Mouse (Mus musculus) adrenal gland, postnatal 14 days (tissue): ENCODE measurements around the gene Cacna1c. TPM values are rescaled to one million over a fixed set of nuclear protein-coding genes. Genes with fewer than 3 reads are reported as not detected.

Experiments
- DNase-seq: peaks from one replicate; pipeline ENCODE4 v3.0.0; 2021; ENCODE audit warnings: mixed read lengths
- total RNA-seq: library from RNA; stranded (reverse); gene quantifications from 2 replicates; pipeline ENCODE4 v1.2.3, GENCODE M21; 2021

Gene Cacna1c
- total RNA-seq, 1 experiment from 2014 or later, result 58.2 TPM

- no peak for DNase-seq
These were observed 347.6 kb downstream of the Cacna1c start for GRCm38 (mm10) chr6:118848640-118849039.

- peak; percentile 71 for DNase-seq
These were observed 348.5 kb downstream of the Cacna1c start for GRCm38 (mm10) chr6:118847751-118848150.

GRCm38 (mm10) chr6:118845829-118846228 lies 350.4 kb downstream of the Cacna1c start:
- DNase-seq, result peak; percentile 69

GRCm38 (mm10) chr6:118845180-118845579 lies 351.0 kb downstream of the Cacna1c start:
- DNase-seq, result no peak

- no peak for DNase-seq
These were observed 352.7 kb downstream of the Cacna1c start for GRCm38 (mm10) chr6:118843566-118843965.

- DNase-seq, result no peak
These were observed 354.3 kb downstream of the Cacna1c start for GRCm38 (mm10) chr6:118841892-118842291.

GRCm38 (mm10) chr6:118838919-118839915 lies 357.0 kb downstream of the Cacna1c start:
- DNase-seq, result no peak

- DNase-seq, result no peak
These were observed 359.5 kb downstream of the Cacna1c start for GRCm38 (mm10) chr6:118836693-118837092.

GRCm38 (mm10) chr6:118834046-118834445 lies 362.2 kb downstream of the Cacna1c start:
- no peak for DNase-seq

GRCm38 (mm10) chr6:118833049-118833448 lies 363.2 kb downstream of the Cacna1c start:
- no peak for DNase-seq

GRCm38 (mm10) chr6:118832616-118833015 lies 363.6 kb downstream of the Cacna1c start:
- DNase-seq, result no peak

- no peak for DNase-seq
These were observed 365.4 kb downstream of the Cacna1c start for GRCm38 (mm10) chr6:118830851-118831250.

GRCm38 (mm10) chr6:118828187-118828586 lies 368.0 kb downstream of the Cacna1c start:
- DNase-seq, result no peak

GRCm38 (mm10) chr6:118827560-118827959 lies 368.7 kb downstream of the Cacna1c start:
- no peak for DNase-seq

- DNase-seq, result no peak
These were observed 370.8 kb downstream of the Cacna1c start for GRCm38 (mm10) chr6:118825400-118825871.

GRCm38 (mm10) chr6:118821536-118821935 lies 374.7 kb downstream of the Cacna1c start:
- DNase-seq, result peak; percentile 32

- no peak for DNase-seq
These were observed 376.6 kb downstream of the Cacna1c start for GRCm38 (mm10) chr6:118819657-118820056.

- peak; percentile 45 for DNase-seq
These were observed 378.2 kb downstream of the Cacna1c start for GRCm38 (mm10) chr6:118817928-118818503.

- DNase-seq, result no peak
These were observed 380.0 kb downstream of the Cacna1c start for GRCm38 (mm10) chr6:118816253-118816652.

GRCm38 (mm10) chr6:118812556-118812955 lies 383.7 kb downstream of the Cacna1c start:
- DNase-seq, result no peak

- DNase-seq, result no peak
These were observed 384.2 kb downstream of the Cacna1c start for GRCm38 (mm10) chr6:118812007-118812406.

GRCm38 (mm10) chr6:118810834-118811233 lies 385.4 kb downstream of the Cacna1c start:
- no peak for DNase-seq

GRCm38 (mm10) chr6:118805139-118805538 lies 391.1 kb downstream of the Cacna1c start:
- peak; percentile 32 for DNase-seq
